Mouse (Mus musculus): ENCODE results near the gene Rack1.

GRCm38 (mm10) chr11:48808737-48809433 is 8.8 kb downstream of the Rack1 start:
- TF ChIP-seq POLR2A (IDR thresholded peaks at IDR 0.05; ENCODE audit: control insufficient read depth in 1 of 2, insufficient read depth in 1 of 2, low read depth in 1 of 2, low read length in 2 of 2, poor library complexity in 1 of 2) (peak; percentile 28 to 54; a peak in 2 of 4 replicates), MYB (IDR thresholded peaks at IDR 0.05; ENCODE audit: low read depth, low read length) (no peak), ZC3H11A (IDR thresholded peaks at IDR 0.05; ENCODE audit: low read depth, low read length) (no peak), MXI1 (IDR thresholded peaks at IDR 0.05; ENCODE audit: low read depth, low read length) (no peak), ZKSCAN1 (IDR thresholded peaks at IDR 0.05; ENCODE audit: low read depth, low read length) (no peak), SIN3A (IDR thresholded peaks at IDR 0.05; ENCODE audit: low read length) (no peak), CTCF (IDR thresholded peaks at IDR 0.05 in 2 of 3, conservative IDR thresholded peaks at IDR 0.05 in 1 of 3; ENCODE audit: control insufficient read depth in 1 of 3, insufficient read depth in 1 of 3, low read depth in 2 of 3, low read length in 3 of 3, poor library complexity in 1 of 3, severe bottlenecking in 1 of 3) (no peak), KAT2A (conservative IDR thresholded peaks at IDR 0.05; ENCODE audit: low read depth, low read length) (no peak), CHD1 (IDR thresholded peaks at IDR 0.05; ENCODE audit: low read depth, low read length) (no peak), EP300 (IDR thresholded peaks at IDR 0.05; ENCODE audit: low read depth in 1 of 2, low read length in 2 of 2) (no peak)
